Mouse (Mus musculus) spleen, adult 2 months (tissue): ENCODE measurements around the gene Timp2. TPM values are rescaled to one million over a fixed set of nuclear protein-coding genes. Genes with fewer than 3 reads are reported as not detected.

ENCODE experiments used
- DNase-seq, 2 experiments: peaks; one replicate each; pipeline versions ENCODE4 v3.0.0 to v3.0.0-alpha.2; 2012 to 2021; ENCODE audit warnings: low spot score in 2 of 2, low read depth in 1 of 2
- H3K27ac ChIP-seq: fragments of 200-500 bp; 2 replicates; pipeline ENCODE4 v1.5.1; 2012; ENCODE audit warnings: low read length, inconsistent platforms; ENCODE audit not compliant: insufficient read depth
- H3K27me3 ChIP-seq: fragments of 200-500 bp; 2 replicates; pipeline ENCODE4 v1.6.1; 2012; ENCODE audit warnings: mild to moderate bottlenecking, moderate library complexity, low read length, inconsistent platforms; ENCODE audit not compliant: control insufficient read depth, insufficient read depth
- H3K36me3 ChIP-seq: fragments of 200-500 bp; 2 replicates; pipeline ENCODE4 v1.6.1; 2012; ENCODE audit warnings: mild to moderate bottlenecking, low read length, inconsistent platforms; ENCODE audit not compliant: control insufficient read depth, insufficient read depth
- H3K4me1 ChIP-seq: fragments of 200-500 bp; 2 replicates; pipeline ENCODE4 v1.6.1; 2011; ENCODE audit warnings: inconsistent platforms; ENCODE audit not compliant: control insufficient read depth, insufficient read depth, insufficient read length
- H3K4me3 ChIP-seq: fragments of 200-500 bp; 2 replicates; pipeline ENCODE4 v1.5.1; 2011; ENCODE audit warnings: mild to moderate bottlenecking, inconsistent platforms; ENCODE audit not compliant: insufficient read depth, insufficient read length; ENCODE audit errors: extremely low read depth
- CTCF ChIP-seq: fragments of 200-500 bp; IDR thresholded peaks from 2 replicates; pipeline ENCODE4 v1.5.1; 2011; ENCODE audit warnings: mild to moderate bottlenecking, inconsistent platforms; ENCODE audit not compliant: insufficient read depth, insufficient read length, insufficient replicate concordance; ENCODE audit errors: extremely low read depth
- POLR2A ChIP-seq: fragments of 200-500 bp; IDR thresholded peaks from 2 replicates; pipeline ENCODE4 v1.6.1; 2011; ENCODE audit warnings: low read depth, low read length, inconsistent platforms
- WGBS: fragments of 180-500 bp; shearing (Covaris S2); methylation state at CpG from one replicate; pipeline ENCODE4 v1.1.7; 2018; 5-methylcytosine and 5-hydroxymethylcytosine counted together
- polyA plus RNA-seq: library from polyadenylated mRNA; depleted of rRNA; stranded (reverse); fragments of >200 nt; gene quantifications from 2 replicates; pipeline ENCODE4 v1.2.3, GENCODE M21; 2012

Gene Timp2
- polyA plus RNA-seq, 1 experiment, result 68.1 TPM

GRCm38 (mm10) chr11:118297967-118298366, 57.6 kb downstream of the Timp2 start:
- H3K4me1 ChIP-seq, result no peaks in the 10 kb centered on the region
- no peaks in the 10 kb centered on the region for H3K27me3 ChIP-seq
- H3K4me3 ChIP-seq, result no peak overlapping the region
- no peak overlapping the region for H3K27ac ChIP-seq
- TF ChIP-seq POLR2A, result no peak
- 0 out of 2 replicates have a peak, but pooled peaks have one; percentile 10 for TF ChIP-seq CTCF
- no peaks in the 10 kb centered on the region for H3K36me3 ChIP-seq
- 94% methylated on average over 3 of the region's 3 CpGs for WGBS
- DNase-seq, result no peak

DNA sequence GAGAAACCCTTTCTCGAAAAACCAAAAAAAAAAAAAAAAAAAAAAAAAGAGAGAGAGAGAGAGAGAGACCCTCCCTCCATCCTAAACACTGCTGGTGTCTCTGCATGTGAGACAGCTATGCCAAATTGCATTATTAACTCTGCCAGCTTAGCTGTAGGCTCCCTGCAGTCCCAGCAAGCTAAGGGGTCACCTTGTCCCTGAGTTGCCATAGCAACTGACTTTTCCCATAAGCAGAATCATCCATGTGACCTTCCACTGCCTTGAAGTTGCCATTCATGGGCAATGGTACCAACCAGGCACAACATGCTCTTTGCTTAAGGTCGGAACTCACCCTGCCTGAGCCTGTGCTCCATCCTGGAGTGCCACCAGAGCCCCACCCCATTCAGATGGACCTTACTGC, 60.5 kb downstream of the Timp2 start:
- 83% methylated on average over 2 of the region's 2 CpGs for WGBS

GRCm38 (mm10) chr11:118292671-118293070, 62.9 kb downstream of the Timp2 start:
- TF ChIP-seq CTCF (no peak), POLR2A (no peak)
- peaks cover 13% of the 10 kb centered on the region; the same call in 1 of the 2 replicates for H3K4me1 ChIP-seq
- no peak overlapping the region for H3K27ac ChIP-seq
- no peaks in the 10 kb centered on the region for H3K27me3 ChIP-seq
- H3K4me3 ChIP-seq, result no peak overlapping the region
- DNase-seq, result no peak
- WGBS, result 83% methylated on average over 6 of the region's 6 CpGs
- H3K36me3 ChIP-seq, result no peaks in the 10 kb centered on the region

More for the DNA sequence above, 60.5 kb downstream of the Timp2 start:
- H3K36me3 ChIP-seq, result no peaks in the 10 kb centered on the region
- H3K27ac ChIP-seq, result no peak overlapping the region
- peaks cover 3% of the 10 kb centered on the region; the same call in 1 of the 2 replicates for H3K4me1 ChIP-seq
- no peak for DNase-seq
- TF ChIP-seq POLR2A, result no peak
- no peak for TF ChIP-seq CTCF
- no peak overlapping the region for H3K4me3 ChIP-seq
- no peaks in the 10 kb centered on the region for H3K27me3 ChIP-seq

DNA sequence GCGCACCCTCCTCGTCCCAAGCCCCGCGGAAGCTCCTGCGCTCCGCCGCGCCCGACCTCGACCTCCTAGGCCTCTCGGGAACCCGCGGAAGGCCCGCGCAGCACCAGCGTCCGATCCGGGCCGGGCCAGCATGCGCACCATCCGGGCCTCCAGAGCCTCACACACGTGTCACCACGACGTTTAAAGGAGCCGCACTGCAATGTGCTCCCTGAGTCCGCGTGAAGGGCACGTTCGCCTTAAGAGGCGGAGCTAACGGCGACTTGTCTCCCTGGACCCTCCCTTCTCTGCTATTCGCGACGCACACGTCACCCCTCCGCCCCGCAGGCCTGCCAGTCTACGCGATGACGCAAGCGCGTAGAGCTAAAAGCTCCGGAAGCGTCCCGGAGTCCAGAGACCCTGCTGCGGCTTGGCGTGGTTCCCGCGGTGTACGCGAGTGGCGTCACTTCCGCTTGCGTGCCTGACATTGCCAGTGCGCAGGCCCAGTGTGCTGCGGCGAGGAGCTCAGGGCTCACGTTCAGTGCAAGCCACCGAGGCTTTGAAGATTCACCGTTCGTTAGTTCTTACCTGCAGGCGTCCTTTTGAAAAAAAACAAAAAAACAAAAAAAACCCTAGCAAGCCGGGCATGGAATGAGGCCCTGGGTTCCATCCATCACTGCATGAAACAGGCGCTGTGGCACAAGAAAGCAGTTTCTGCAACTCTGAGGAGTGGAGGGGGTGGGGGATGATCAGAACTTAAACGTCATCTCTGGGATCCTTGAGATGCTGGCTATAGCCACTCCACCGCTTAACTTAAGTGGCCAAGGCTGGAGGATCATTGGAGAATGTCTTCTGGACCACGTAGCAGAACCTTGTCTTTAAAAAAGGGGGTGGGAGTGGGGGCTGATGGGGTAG, 65.3 kb downstream of the Timp2 start, which contains the start of gene Usp36:
Gene Usp36, minus strand, starts transcription at position 246 of the 891 bp plus-strand sequence.
- no peaks in the 10 kb centered on the region for H3K27me3 ChIP-seq

GRCm38 (mm10) chr11:118289562-118289961, 66.0 kb downstream of the Timp2 start:
- H3K4me1 ChIP-seq, result peaks cover 13% of the 10 kb centered on the region; the same call in 1 of the 2 replicates
- H3K27me3 ChIP-seq, result no peaks in the 10 kb centered on the region
- under 1% methylated on average over 22 of the region's 22 CpGs for WGBS
- H3K27ac ChIP-seq, result peak overlapping the region; percentile 73
- no peak for DNase-seq
- peak overlapping the region; percentile 74 for H3K4me3 ChIP-seq
- TF ChIP-seq POLR2A, result no peak
- peaks cover 12% of the 10 kb centered on the region for H3K36me3 ChIP-seq

More for the DNA sequence above, 65.3 kb downstream of the Timp2 start, which contains the start of gene Usp36:
- WGBS, result 2% methylated on average over 68 of the region's 68 CpGs
- H3K4me3 ChIP-seq, result peak within 1 kb of the TSS; percentile 74
- H3K27ac ChIP-seq, result peak within 1 kb of the TSS; percentile 73
- no peak for TF ChIP-seq CTCF
- peak; percentile 92 for TF ChIP-seq POLR2A
- H3K4me1 ChIP-seq, result peaks cover 13% of the 10 kb centered on the region; the same call in 1 of the 2 replicates
- DNase-seq, result peak; percentile 99 to 100
- H3K36me3 ChIP-seq, result peaks cover 5% of the 10 kb centered on the region

GRCm38 (mm10) chr11:118289037-118289511, 66.5 kb downstream of the Timp2 start:
- Histone ChIP-seq H3K4me1 (peaks cover 13% of the 10 kb centered on the region; the same call in 1 of the 2 replicates), H3K27ac (no peak overlapping the region), H3K4me3 (peak overlapping the region; percentile 74), H3K36me3 (peaks cover 14% of the 10 kb centered on the region), H3K27me3 (no peaks in the 10 kb centered on the region)
- DNase-seq, result no peak
- 4% methylated on average over 16 of the region's 16 CpGs for WGBS
- TF ChIP-seq CTCF (no peak), POLR2A (no peak)

- Histone ChIP-seq H3K27ac (no peak overlapping the region), H3K27me3 (no peaks in the 10 kb centered on the region), H3K36me3 (peaks cover 26% of the 10 kb centered on the region), H3K4me3 (no peak overlapping the region), H3K4me1 (peaks cover 13% of the 10 kb centered on the region; the same call in 1 of the 2 replicates)
- no peak for TF ChIP-seq POLR2A
- TF ChIP-seq CTCF, result no peak
- DNase-seq, result no peak
- WGBS, result 92% methylated on average over 9 of the region's 9 CpGs
These were observed 68.0 kb downstream of the Timp2 start for GRCm38 (mm10) chr11:118287573-118287972.
